Mouse (Mus musculus): ENCODE results near the gene Cnep1r1. TPM values are rescaled to one million over a fixed set of nuclear protein-coding genes. Genes with fewer than 3 reads are reported as not detected.

Cnep1r1 gene
- total RNA-seq (2022), result 10 to 100 TPM; 32.7 to 40.3 (median 36.8) TPM

GRCm38 (mm10) chr8:88118456-88119036 lies at the start of gene Cnep1r1:
Gene Cnep1r1, plus strand, starts transcription at chr8:88118769.
- DNase-seq (ENCODE audit: low spot score), result peak; percentile 100

GRCm38 (mm10) chr8:88082183-88082582 lies 36.4 kb upstream of the Cnep1r1 start:
- no peak for DNase-seq (ENCODE audit: low spot score)

GRCm38 (mm10) chr8:88088006-88088405 lies 30.6 kb upstream of the Cnep1r1 start:
- DNase-seq (ENCODE audit: low spot score), result no peak

- no peak for DNase-seq (ENCODE audit: low spot score)
These were observed 26.9 kb upstream of the Cnep1r1 start for GRCm38 (mm10) chr8:88091661-88092060.

GRCm38 (mm10) chr8:88093367-88093766 lies 25.2 kb upstream of the Cnep1r1 start:
- DNase-seq (ENCODE audit: low spot score), result no peak

GRCm38 (mm10) chr8:88098856-88099255 lies 19.7 kb upstream of the Cnep1r1 start:
- no peak for DNase-seq (ENCODE audit: low spot score)

- DNase-seq (ENCODE audit: low spot score), result peak; percentile 19
These were observed 19.0 kb upstream of the Cnep1r1 start for GRCm38 (mm10) chr8:88099526-88099925.

GRCm38 (mm10) chr8:88109241-88109640 lies 9.3 kb upstream of the Cnep1r1 start:
- DNase-seq (ENCODE audit: low spot score), result no peak

GRCm38 (mm10) chr8:88119076-88119475 lies 507 bp downstream of the Cnep1r1 start:
- DNase-seq (ENCODE audit: low spot score), result no peak

- DNase-seq (ENCODE audit: low spot score), result no peak
These were observed 6.3 kb downstream of the Cnep1r1 start for GRCm38 (mm10) chr8:88124850-88125249.

- DNase-seq (ENCODE audit: low spot score), result no peak
These were observed 10.8 kb downstream of the Cnep1r1 start for GRCm38 (mm10) chr8:88129397-88129796.

- DNase-seq (ENCODE audit: low spot score), result no peak
These were observed 12.3 kb downstream of the Cnep1r1 start for GRCm38 (mm10) chr8:88130754-88131317.

GRCm38 (mm10) chr8:88137748-88138484 lies 19.3 kb downstream of the Cnep1r1 start, which contains the start of gene Heatr3:
Gene Heatr3, plus strand, starts transcription at chr8:88137855.
- peak; percentile 98 for DNase-seq (ENCODE audit: low spot score)

GRCm38 (mm10) chr8:88139256-88139655 lies 20.7 kb downstream of the Cnep1r1 start:
- no peak for DNase-seq (ENCODE audit: low spot score)

- no peak for DNase-seq (ENCODE audit: low spot score)
These were observed 23.1 kb downstream of the Cnep1r1 start for GRCm38 (mm10) chr8:88141629-88142028.

GRCm38 (mm10) chr8:88144041-88144440 lies 25.5 kb downstream of the Cnep1r1 start:
- DNase-seq (ENCODE audit: low spot score), result no peak

GRCm38 (mm10) chr8:88150910-88151371 lies 32.4 kb downstream of the Cnep1r1 start:
- DNase-seq (ENCODE audit: low spot score), result no peak

- no peak for DNase-seq (ENCODE audit: low spot score)
These were observed 41.8 kb downstream of the Cnep1r1 start for GRCm38 (mm10) chr8:88160237-88160995.

- DNase-seq (ENCODE audit: low spot score), result peak; percentile 42
These were observed 42.9 kb downstream of the Cnep1r1 start for GRCm38 (mm10) chr8:88161439-88161838.

- DNase-seq (ENCODE audit: low spot score), result no peak
These were observed 56.7 kb downstream of the Cnep1r1 start for GRCm38 (mm10) chr8:88175264-88175663.

GRCm38 (mm10) chr8:88177291-88177690 lies 58.7 kb downstream of the Cnep1r1 start:
- no peak for DNase-seq (ENCODE audit: low spot score)

GRCm38 (mm10) chr8:88183121-88183520 lies 64.6 kb downstream of the Cnep1r1 start:
- no peak for DNase-seq (ENCODE audit: low spot score)
